In the genomic region with DNA sequence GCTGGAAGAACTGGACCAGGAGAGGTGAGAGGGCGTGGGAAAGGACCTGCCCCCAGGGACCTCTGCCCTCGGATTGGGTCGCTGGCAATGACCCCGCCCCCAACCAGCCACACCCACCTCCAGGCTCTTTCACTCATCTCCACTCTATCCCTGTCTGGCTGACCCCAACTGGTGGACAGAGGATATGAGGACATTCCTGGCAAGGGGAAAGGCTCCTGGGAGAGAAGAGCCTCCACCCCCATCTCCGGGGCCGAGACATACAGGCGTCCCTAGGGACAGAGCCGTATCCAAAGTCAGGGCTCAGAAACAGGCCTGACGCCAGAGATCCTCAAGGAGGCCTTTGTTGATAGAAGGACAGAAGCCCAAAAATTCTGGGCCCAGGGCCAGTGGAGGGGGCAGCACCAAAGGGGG, we compare ENCODE assay signal across 9 mouse cellular contexts. TPM values are rescaled to one million over a fixed set of nuclear protein-coding genes. Genes with fewer than 3 reads are reported as not detected.
DNase-seq lines count a peak whose midpoint lies in the region; ATAC-seq and TF ChIP-seq lines count a peak whose summit lies in the region.
"Had no signal": no experiment of that assay in that cellular context is flagged by ENCODE, and none has a peak within 500 bp of the region (broad histone marks: within the 10 kb centered on the region; RNA-seq: fewer than 3 reads in every experiment).

No protein-coding gene starts in this region.

- no peaks in the 10 kb centered on the region for H3K9me3 ChIP-seq in liver, embryonic 11.5 days (ENCODE audit: control insufficient read depth, low read length)
- H3K9me3 ChIP-seq in embryonic facial prominence, embryonic 13.5 days: no peaks in the 10 kb centered on the region
- no peaks in the 10 kb centered on the region for H3K9me3 ChIP-seq in heart, embryonic 11.5 days (replicated peaks; ENCODE audit: control insufficient read depth, low read length)
- no peaks in the 10 kb centered on the region for H3K9me3 ChIP-seq in neural tube, embryonic 15.5 days (replicated peaks)
- H3K9me3 ChIP-seq: megakaryocyte, embryonic 14.5 days had no signal

- peak; percentile 61 for DNase-seq in liver
- DNase-seq in liver, embryonic 11.5 days (ENCODE audit: low spot score): no peak
- DNase-seq in kidney, adult 2 months: peak; percentile 80
- DNase-seq in lung, adult 18-20 months: peak; percentile 78 to 81
- DNase-seq in natural killer cell, adult 2 months (ENCODE audit: low spot score in 2 of 2): no peak

- TF ChIP-seq CTCF in kidney, adult 2 months (conservative IDR thresholded peaks at IDR 0.05; ENCODE audit: insufficient read depth, insufficient read length, low read depth, low read length): no peak

- 26% methylated on average over 9 of the region's 9 CpGs for WGBS in liver, embryonic 11.5 days
- WGBS in embryonic facial prominence, embryonic 13.5 days: 12% methylated on average over 9 of the region's 9 CpGs
- WGBS in heart, embryonic 11.5 days (ENCODE audit: insufficient replicate concordance): 9% methylated on average over 9 of the region's 9 CpGs
- WGBS in kidney, adult 2 months: 26% methylated on average over 9 of the region's 9 CpGs
- WGBS in neural tube, embryonic 15.5 days: 9% methylated on average over 9 of the region's 9 CpGs

- H3K4me1 ChIP-seq in liver, embryonic 11.5 days (replicated peaks; ENCODE audit: control insufficient read depth, insufficient read depth, low read length): peaks cover 3% of the 10 kb centered on the region; the same call in 1 of the 2 replicates
- H3K4me1 ChIP-seq in embryonic facial prominence, embryonic 13.5 days: peaks cover 21% of the 10 kb centered on the region
- H3K4me1 ChIP-seq in heart, embryonic 11.5 days (ENCODE audit: control insufficient read depth, insufficient read depth, low read length): peaks cover 6% of the 10 kb centered on the region; the same call in 1 of the 2 replicates
- H3K4me1 ChIP-seq in kidney, adult 2 months (ENCODE audit: control insufficient read depth, insufficient read depth, low read length): peaks cover 3% of the 10 kb centered on the region; the same call in 1 of the 2 replicates
- H3K4me1 ChIP-seq in neural tube, embryonic 15.5 days: peaks cover 74% of the 10 kb centered on the region

- H3K4me2 ChIP-seq in liver, embryonic 11.5 days: no peak overlapping the region
- H3K4me2 ChIP-seq in embryonic facial prominence, embryonic 13.5 days: peak overlapping the region; percentile 3; the same call in 1 of the 2 replicates
- peak overlapping the region; percentile 38; the same call in 1 of the 2 replicates for H3K4me2 ChIP-seq in heart, embryonic 11.5 days
- H3K4me2 ChIP-seq in neural tube, embryonic 15.5 days: peak overlapping the region; percentile 85

- TF ChIP-seq POLR2A in kidney, adult 2 months (IDR thresholded peaks at IDR 0.05; ENCODE audit: low read depth, low read length): no peak

- H3K27ac ChIP-seq in liver, embryonic 11.5 days (ENCODE audit: low read depth, low read length): no peak overlapping the region
- H3K27ac ChIP-seq in embryonic facial prominence, embryonic 13.5 days: no peak overlapping the region
- no peak overlapping the region for H3K27ac ChIP-seq in heart, embryonic 11.5 days (ENCODE audit: low read depth, low read length)
- H3K27ac ChIP-seq in kidney, adult 2 months (ENCODE audit: insufficient read depth, low read depth, low read length): no peak overlapping the region
- peak overlapping the region; percentile 95 for H3K27ac ChIP-seq in neural tube, embryonic 15.5 days (replicated peaks)

- no peaks in the 10 kb centered on the region for H3K36me3 ChIP-seq in liver, embryonic 11.5 days (ENCODE audit: control insufficient read depth, insufficient read depth, low read length)
- peaks cover 14% of the 10 kb centered on the region for H3K36me3 ChIP-seq in embryonic facial prominence, embryonic 13.5 days
- no peaks in the 10 kb centered on the region for H3K36me3 ChIP-seq in heart, embryonic 11.5 days (ENCODE audit: control insufficient read depth, insufficient read depth, low read length)
- H3K36me3 ChIP-seq in kidney, adult 2 months (ENCODE audit: control insufficient read depth, insufficient read depth, low read length): no peaks in the 10 kb centered on the region
- H3K36me3 ChIP-seq in neural tube, embryonic 15.5 days: peaks cover 38% of the 10 kb centered on the region

- H3K4me3 ChIP-seq in liver, embryonic 11.5 days (ENCODE audit: low read depth, low read length): no peak overlapping the region
- no peak overlapping the region for H3K4me3 ChIP-seq in embryonic facial prominence, embryonic 13.5 days
- no peak overlapping the region for H3K4me3 ChIP-seq in heart, embryonic 11.5 days (ENCODE audit: low read depth, low read length)
- no peak overlapping the region for H3K4me3 ChIP-seq in kidney, adult 2 months (ENCODE audit: insufficient read depth, low read depth, low read length)
- H3K4me3 ChIP-seq in neural tube, embryonic 15.5 days (replicated peaks): peak overlapping the region; percentile 52
- H3K4me3 ChIP-seq: megakaryocyte, embryonic 14.5 days had no signal

- no peak overlapping the region for H3K9ac ChIP-seq in liver, embryonic 11.5 days (ENCODE audit: low read depth, low read length)
- H3K9ac ChIP-seq in embryonic facial prominence, embryonic 13.5 days: no peak overlapping the region
- H3K9ac ChIP-seq in heart, embryonic 11.5 days (ENCODE audit: low read depth, low read length): no peak overlapping the region
- peak overlapping the region; percentile 74 for H3K9ac ChIP-seq in neural tube, embryonic 15.5 days (replicated peaks)

- H3K27me3 ChIP-seq in liver, embryonic 11.5 days (replicated peaks; ENCODE audit: control insufficient read depth, insufficient read depth, low read length): peaks cover 91% of the 10 kb centered on the region
- H3K27me3 ChIP-seq in embryonic facial prominence, embryonic 13.5 days: peaks cover 89% of the 10 kb centered on the region
- peaks cover 81% of the 10 kb centered on the region for H3K27me3 ChIP-seq in heart, embryonic 11.5 days (ENCODE audit: control insufficient read depth, insufficient read depth, low read length)
- H3K27me3 ChIP-seq in kidney, adult 2 months (replicated peaks; ENCODE audit: control insufficient read depth, insufficient read depth, low read length): no peaks in the 10 kb centered on the region
- H3K27me3 ChIP-seq in neural tube, embryonic 15.5 days (replicated peaks): no peaks in the 10 kb centered on the region

- no peak for ATAC-seq in liver, embryonic 11.5 days (replicated peaks; ENCODE audit: low FRiP score)
- ATAC-seq in embryonic facial prominence, embryonic 13.5 days (ENCODE audit: insufficient number of reproducible peaks, insufficient read depth, low FRiP score, low TSS enrichment, low read depth): no peak
- no peak for ATAC-seq in heart, embryonic 11.5 days (replicated peaks; ENCODE audit: insufficient number of reproducible peaks, low FRiP score, low TSS enrichment)
- 0 out of 2 replicates have a peak, but pooled peaks have one; percentile 4 for ATAC-seq in neural tube, embryonic 15.5 days (ENCODE audit: low FRiP score)

RNA-seq across cellular contexts. Expression of a gene that starts 6.7 kb away (rescaled TPM):
- 0.30 and 0.45 TPM in 2 replicates for polyA plus RNA-seq in liver, embryonic 11.5 days (2014; fragmentation: Nextera tagmentation; extraction: Ambion mirVana)
- polyA plus RNA-seq in embryonic facial prominence, embryonic 13.5 days (2015; fragmentation: Nextera tagmentation; extraction: Ambion mirVana): 9.3 and 9.4 TPM in 2 replicates
- polyA plus RNA-seq in heart, embryonic 11.5 days (2014; fragmentation: Nextera tagmentation; extraction: Ambion mirVana): 0.55 and 0.69 TPM in 2 replicates
- polyA plus RNA-seq in kidney, adult 2 months (2012; rRNA removed): 0.74 and 0.95 TPM in 2 replicates
- polyA plus RNA-seq in neural tube, embryonic 15.5 days (2015; fragmentation: Nextera tagmentation; extraction: Ambion mirVana): 122 and 144 TPM in 2 replicates

RNA-seq across cellular contexts. Expression of a gene that starts 10.2 kb away (rescaled TPM):
- polyA plus RNA-seq in liver, embryonic 11.5 days (2014; fragmentation: Nextera tagmentation; extraction: Ambion mirVana): 1,270 and 1,408 TPM in 2 replicates
- 1,000 and 1,047 TPM in 2 replicates for polyA plus RNA-seq in embryonic facial prominence, embryonic 13.5 days (2015; fragmentation: Nextera tagmentation; extraction: Ambion mirVana)
- polyA plus RNA-seq in heart, embryonic 11.5 days (2014; fragmentation: Nextera tagmentation; extraction: Ambion mirVana): 702 and 828 TPM in 2 replicates
- 1,371 and 1,777 TPM in 2 replicates for polyA plus RNA-seq in kidney, adult 2 months (2012; rRNA removed)
- polyA plus RNA-seq in neural tube, embryonic 15.5 days (2015; fragmentation: Nextera tagmentation; extraction: Ambion mirVana): 544 and 638 TPM in 2 replicates

RNA-seq across cellular contexts. Expression of a gene that starts 17.9 kb away (rescaled TPM):
- 46.2 and 47.8 TPM in 2 replicates for polyA plus RNA-seq in liver, embryonic 11.5 days (2014; fragmentation: Nextera tagmentation; extraction: Ambion mirVana)
- 49.3 and 57.9 TPM in 2 replicates for polyA plus RNA-seq in embryonic facial prominence, embryonic 13.5 days (2015; fragmentation: Nextera tagmentation; extraction: Ambion mirVana)
- polyA plus RNA-seq in heart, embryonic 11.5 days (2014; fragmentation: Nextera tagmentation; extraction: Ambion mirVana): 29.7 and 31.0 TPM in 2 replicates
- polyA plus RNA-seq in kidney, adult 2 months (2012; rRNA removed): 47.8 and 52.5 TPM in 2 replicates
- 26.9 and 36.6 TPM in 2 replicates for polyA plus RNA-seq in neural tube, embryonic 15.5 days (2015; fragmentation: Nextera tagmentation; extraction: Ambion mirVana)

RNA-seq across cellular contexts. Expression of a gene that starts 26.8 kb away (rescaled TPM):
- polyA plus RNA-seq in liver, embryonic 11.5 days (2014; fragmentation: Nextera tagmentation; extraction: Ambion mirVana): 12.6 and 12.8 TPM in 2 replicates
- polyA plus RNA-seq in embryonic facial prominence, embryonic 13.5 days (2015; fragmentation: Nextera tagmentation; extraction: Ambion mirVana): 4.4 and 4.9 TPM in 2 replicates
- 0.77 and 1.6 TPM in 2 replicates for polyA plus RNA-seq in heart, embryonic 11.5 days (2014; fragmentation: Nextera tagmentation; extraction: Ambion mirVana)
- polyA plus RNA-seq in kidney, adult 2 months (2012; rRNA removed): 9.1 and 12.2 TPM in 2 replicates
- polyA plus RNA-seq in neural tube, embryonic 15.5 days (2015; fragmentation: Nextera tagmentation; extraction: Ambion mirVana): 5.6 and 8.2 TPM in 2 replicates

RNA-seq across cellular contexts. Expression of a gene that starts 27.3 kb away (rescaled TPM):
- polyA plus RNA-seq in liver, embryonic 11.5 days (2014; fragmentation: Nextera tagmentation; extraction: Ambion mirVana): 74.3 and 76.1 TPM in 2 replicates
- polyA plus RNA-seq in embryonic facial prominence, embryonic 13.5 days (2015; fragmentation: Nextera tagmentation; extraction: Ambion mirVana): 6.0 and 6.3 TPM in 2 replicates
- 4.9 and 7.3 TPM in 2 replicates for polyA plus RNA-seq in heart, embryonic 11.5 days (2014; fragmentation: Nextera tagmentation; extraction: Ambion mirVana)
- 24.7 and 25.1 TPM in 2 replicates for polyA plus RNA-seq in kidney, adult 2 months (2012; rRNA removed)
- 4.3 and 7.3 TPM in 2 replicates for polyA plus RNA-seq in neural tube, embryonic 15.5 days (2015; fragmentation: Nextera tagmentation; extraction: Ambion mirVana)

Comparison
In these comparisons a context has a peak if more than half of its experiments do, and no peak if none do; other contexts are left out.
1. DNase-seq: peak in liver (single experiment), kidney, adult 2 months (single experiment) and lung, adult 18-20 months (2 of 2); none in liver, embryonic 11.5 days (single experiment) and natural killer cell, adult 2 months (0 of 2).
2. RNA of a gene that starts 6.7 kb away (polyA plus RNA-seq): 122 to 144 TPM in neural tube, embryonic 15.5 days; 9.3 to 9.4 TPM in embryonic facial prominence, embryonic 13.5 days, 0.74 to 0.95 TPM in kidney, adult 2 months, 0.55 to 0.69 TPM in heart, embryonic 11.5 days and 0.30 to 0.45 TPM in liver, embryonic 11.5 days; every median in the first group is over 10 times any median in the second.